Mouse (Mus musculus): ENCODE data around the gene Ercc4. TPM values are rescaled to one million over a fixed set of nuclear protein-coding genes. Genes with fewer than 3 reads are reported as not detected.
"Not testable (repeated sequence)": the region's sequence is repeated elsewhere in the genome, so short reads cannot be mapped to it uniquely, and the experiment has no call there.

The Ercc4 gene
- polyA plus RNA-seq, 1 experiment from 2014 or later, result 13.1 TPM

DNA sequence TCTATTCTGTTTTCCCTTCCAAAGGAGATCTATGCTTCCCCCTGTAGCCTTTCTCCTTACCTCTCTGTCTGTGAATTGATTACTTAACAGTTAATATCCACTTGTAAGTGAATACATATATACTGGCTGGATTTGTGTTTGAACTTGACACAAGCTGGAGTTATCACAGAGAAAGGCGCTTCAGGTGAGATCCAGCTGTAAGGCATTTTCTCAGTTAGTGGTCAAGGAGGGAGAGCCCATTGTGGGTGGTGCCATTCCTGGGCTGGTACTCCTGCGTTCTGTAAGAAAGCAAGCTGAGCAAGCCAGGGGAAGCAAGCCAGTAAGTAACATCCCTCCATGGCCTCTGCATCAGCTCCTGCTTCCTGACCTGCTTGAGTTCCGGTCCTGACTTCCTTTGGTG, 6.0 kb downstream of the Ercc4 start:
- H3K27me3 ChIP-seq (ENCODE audit: control insufficient read depth, insufficient read depth, low read length); ATAC-seq (ENCODE audit: insufficient number of reproducible peaks, low FRiP score, low TSS enrichment, low read depth); H3K9me3 ChIP-seq (ENCODE audit: control insufficient read depth, low read length); H3K9ac ChIP-seq (ENCODE audit: low read length); H3K27ac ChIP-seq (replicated peaks; ENCODE audit: low read depth, low read length); H3K4me3 ChIP-seq (ENCODE audit: low read depth, low read length); H3K4me1 ChIP-seq (ENCODE audit: control insufficient read depth, insufficient read depth, low read length); H3K4me2 ChIP-seq (ENCODE audit: low read depth, severe bottlenecking); DNase-seq (ENCODE audit: low spot score); H3K36me3 ChIP-seq (ENCODE audit: control insufficient read depth, insufficient read depth, low read length): not testable (repeated sequence)
- WGBS, result 94% methylated on average over 2 of the region's 3 CpGs

DNA sequence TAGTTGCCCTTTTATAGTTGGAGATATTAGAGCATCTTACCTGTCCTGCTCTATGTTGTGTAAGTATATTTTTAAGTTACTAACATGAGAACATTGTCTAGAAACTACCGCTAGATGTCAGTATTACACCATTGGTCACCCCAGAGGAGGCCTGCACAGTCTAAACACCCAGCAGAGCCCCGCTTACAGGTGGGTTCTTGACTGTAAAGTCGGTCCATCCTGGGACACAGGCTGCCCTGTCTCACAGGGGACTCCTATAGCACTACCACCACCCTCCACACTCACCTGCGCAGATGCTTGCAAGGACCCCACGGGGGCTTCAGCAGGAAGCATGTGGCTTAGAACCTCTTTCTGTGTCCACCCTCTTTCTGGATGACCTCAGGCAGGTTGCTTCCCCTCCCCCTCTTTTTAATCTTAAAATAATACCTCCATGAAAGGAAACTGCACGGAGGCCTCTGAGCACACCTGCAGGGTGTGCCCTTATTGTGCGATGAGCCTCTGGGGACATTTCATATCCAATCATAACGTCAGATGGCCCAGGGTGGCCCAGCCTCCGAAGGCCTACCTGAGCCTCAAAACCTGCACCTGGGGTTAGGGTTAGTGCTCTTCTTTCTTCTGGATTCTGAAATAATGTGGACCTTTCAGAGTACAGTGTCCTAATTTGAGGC, 7.9 kb downstream of the Ercc4 start:
- Histone ChIP-seq H3K9ac (ENCODE audit: low read length) (no peak overlapping the region), H3K9me3 (ENCODE audit: control insufficient read depth, low read length) (no peaks in the 10 kb centered on the region), H3K4me3 (ENCODE audit: low read depth, low read length) (no peak overlapping the region), H3K36me3 (ENCODE audit: control insufficient read depth, insufficient read depth, low read length) (peaks cover 8% of the 10 kb centered on the region; the same call in 1 of the 2 replicates), H3K4me1 (ENCODE audit: control insufficient read depth, insufficient read depth, low read length) (no peaks in the 10 kb centered on the region), H3K4me2 (ENCODE audit: low read depth, severe bottlenecking) (no peak overlapping the region), H3K27ac (replicated peaks; ENCODE audit: low read depth, low read length) (no peak overlapping the region), H3K27me3 (ENCODE audit: control insufficient read depth, insufficient read depth, low read length) (no peaks in the 10 kb centered on the region)
- peak; percentile 51 for DNase-seq (ENCODE audit: low spot score)
- 67% methylated on average over 9 of the region's 9 CpGs for WGBS
- peak; percentile 73 for ATAC-seq (ENCODE audit: insufficient number of reproducible peaks, low FRiP score, low TSS enrichment, low read depth)

DNA sequence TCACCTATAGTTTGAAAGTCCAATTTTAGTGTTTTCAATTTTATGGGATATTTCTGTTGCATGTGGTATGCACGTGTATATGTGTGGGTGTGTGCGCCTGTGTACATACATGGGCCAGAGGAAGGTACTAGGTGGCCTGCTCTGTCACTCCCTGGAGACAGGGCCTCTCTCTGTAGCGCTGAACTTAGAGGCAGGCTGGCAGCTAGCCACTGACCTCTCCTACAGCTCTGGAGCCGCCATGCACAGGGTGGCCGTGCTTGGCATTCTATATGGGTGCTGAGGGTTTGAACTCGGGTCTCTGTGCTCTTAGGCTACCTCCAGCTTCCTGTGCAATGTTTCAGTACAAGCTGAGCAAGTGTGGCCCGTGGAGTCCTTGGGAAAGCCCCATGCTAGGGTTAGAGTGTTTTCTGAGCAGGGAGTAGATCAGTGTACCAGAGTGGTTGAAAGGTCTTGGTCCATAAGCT, 8.5 kb downstream of the Ercc4 start:
- no peak overlapping the region for H3K4me2 ChIP-seq (ENCODE audit: low read depth, severe bottlenecking)
- H3K9ac ChIP-seq (ENCODE audit: low read length), result no peak overlapping the region
- ATAC-seq (ENCODE audit: insufficient number of reproducible peaks, low FRiP score, low TSS enrichment, low read depth) (no peak), DNase-seq (ENCODE audit: low spot score) (no peak)
- H3K27ac ChIP-seq (replicated peaks; ENCODE audit: low read depth, low read length), result no peak overlapping the region
- H3K9me3 ChIP-seq (ENCODE audit: control insufficient read depth, low read length), result no peaks in the 10 kb centered on the region
- no peaks in the 10 kb centered on the region for H3K4me1 ChIP-seq (ENCODE audit: control insufficient read depth, insufficient read depth, low read length)
- H3K36me3 ChIP-seq (ENCODE audit: control insufficient read depth, insufficient read depth, low read length), result peaks cover 8% of the 10 kb centered on the region; the same call in 1 of the 2 replicates
- H3K27me3 ChIP-seq (ENCODE audit: control insufficient read depth, insufficient read depth, low read length), result no peaks in the 10 kb centered on the region
- 88% methylated on average over 7 of the region's 7 CpGs for WGBS
- no peak overlapping the region for H3K4me3 ChIP-seq (ENCODE audit: low read depth, low read length)

DNA sequence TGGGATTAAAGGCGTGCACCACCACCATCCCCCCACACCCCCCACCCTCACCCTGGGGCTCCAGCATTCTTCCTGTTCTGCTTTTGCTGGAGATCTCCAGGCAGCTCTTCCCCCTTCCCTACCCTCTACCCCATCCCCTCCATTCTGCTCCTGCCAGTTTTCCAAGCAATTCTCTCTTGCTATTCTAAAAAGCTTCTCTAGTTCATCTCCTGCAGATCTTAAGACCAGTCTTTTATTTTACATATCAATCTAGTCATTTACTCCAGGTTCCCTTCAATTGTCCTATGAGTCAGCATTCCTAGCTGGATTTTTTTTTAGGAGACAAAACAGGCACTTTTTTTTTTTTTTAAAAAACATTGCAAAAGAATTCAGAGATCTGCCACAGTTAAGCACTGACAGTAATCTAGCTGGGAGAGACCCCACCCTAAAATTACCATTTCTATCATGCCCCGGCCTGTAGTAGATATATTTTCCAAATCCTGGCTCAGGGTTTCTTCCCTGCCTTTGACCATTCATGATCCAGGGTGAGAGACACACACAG, 9.3 kb downstream of the Ercc4 start:
- DNase-seq (ENCODE audit: low spot score) (no peak), ATAC-seq (ENCODE audit: insufficient number of reproducible peaks, low FRiP score, low TSS enrichment, low read depth) (no peak)
- Histone ChIP-seq H3K27ac (replicated peaks; ENCODE audit: low read depth, low read length) (no peak overlapping the region), H3K9ac (ENCODE audit: low read length) (no peak overlapping the region), H3K9me3 (ENCODE audit: control insufficient read depth, low read length) (no peaks in the 10 kb centered on the region), H3K27me3 (ENCODE audit: control insufficient read depth, insufficient read depth, low read length) (no peaks in the 10 kb centered on the region), H3K4me3 (ENCODE audit: low read depth, low read length) (no peak overlapping the region), H3K4me2 (ENCODE audit: low read depth, severe bottlenecking) (no peak overlapping the region), H3K4me1 (ENCODE audit: control insufficient read depth, insufficient read depth, low read length) (no peaks in the 10 kb centered on the region), H3K36me3 (ENCODE audit: control insufficient read depth, insufficient read depth, low read length) (peaks cover 11% of the 10 kb centered on the region; the same call in 1 of the 2 replicates)
- WGBS, result 88% methylated on average over 2 of the region's 2 CpGs

DNA sequence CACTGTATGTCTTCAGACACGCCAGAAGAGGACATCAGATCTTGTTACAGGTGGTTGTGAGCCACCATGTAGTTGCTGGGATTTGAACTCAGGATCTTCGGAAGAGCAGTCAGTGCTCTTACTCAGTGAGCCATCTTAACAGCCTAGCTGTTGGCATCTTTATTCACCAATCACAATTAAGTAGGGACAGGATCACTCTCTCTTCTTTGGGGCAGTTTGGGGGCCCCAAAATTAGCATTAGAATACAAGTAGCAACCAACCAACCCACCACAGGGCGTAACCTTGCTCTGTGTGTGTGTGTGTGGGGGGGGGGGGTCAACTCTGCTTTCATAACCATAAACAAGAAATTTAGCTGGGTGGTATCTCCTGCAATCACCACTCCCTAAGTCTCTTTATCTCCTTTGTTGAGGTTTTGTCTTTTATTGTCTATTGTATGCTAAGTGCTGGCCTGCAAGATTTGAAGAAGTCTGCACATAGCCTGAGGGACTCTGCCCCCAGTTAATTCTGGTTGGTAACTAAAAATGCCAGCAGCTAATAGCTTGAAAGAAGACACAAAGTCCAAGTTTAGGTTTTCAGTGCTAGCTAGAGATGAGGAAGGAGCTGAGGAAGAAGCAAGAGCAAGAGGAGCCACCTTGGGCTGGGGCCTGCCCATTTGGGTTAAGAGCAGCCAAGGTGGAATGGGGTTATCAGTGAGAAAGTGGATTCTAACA, 10.3 kb downstream of the Ercc4 start:
- ATAC-seq (ENCODE audit: insufficient number of reproducible peaks, low FRiP score, low TSS enrichment, low read depth), result no peak

DNA sequence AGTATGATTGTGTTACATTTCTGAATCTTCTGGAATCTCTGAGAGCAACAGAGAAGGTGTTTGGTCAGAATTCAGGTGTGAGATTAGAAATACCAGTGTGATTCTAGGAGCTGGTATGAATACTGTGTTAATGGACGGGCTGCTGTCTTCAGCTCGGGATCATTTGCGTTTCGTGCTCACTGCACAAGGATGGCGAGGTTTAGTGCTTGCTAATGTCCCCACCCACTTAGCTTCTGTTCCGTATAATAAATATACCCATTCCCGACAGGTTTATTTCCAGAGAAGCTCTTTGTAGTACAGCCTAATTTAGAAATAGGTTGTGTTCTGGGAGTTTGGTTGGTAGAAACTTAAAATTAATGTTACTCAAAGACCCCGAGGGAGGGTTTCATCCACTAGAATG, 15.9 kb downstream of the Ercc4 start:
- no peak overlapping the region for H3K27ac ChIP-seq (replicated peaks; ENCODE audit: low read depth, low read length)
- WGBS, result 74% methylated on average over 8 of the region's 8 CpGs
- H3K36me3 ChIP-seq (ENCODE audit: control insufficient read depth, insufficient read depth, low read length), result peaks cover 6% of the 10 kb centered on the region; the same call in 1 of the 2 replicates
- H3K4me2 ChIP-seq (ENCODE audit: low read depth, severe bottlenecking), result no peak overlapping the region
- no peak overlapping the region for H3K4me3 ChIP-seq (ENCODE audit: low read depth, low read length)
- H3K9me3 ChIP-seq (ENCODE audit: control insufficient read depth, low read length), result no peaks in the 10 kb centered on the region; the same call in 1 of the 2 replicates
- no peak for ATAC-seq (ENCODE audit: insufficient number of reproducible peaks, low FRiP score, low TSS enrichment, low read depth)
- DNase-seq (ENCODE audit: low spot score), result no peak
- no peaks in the 10 kb centered on the region for H3K4me1 ChIP-seq (ENCODE audit: control insufficient read depth, insufficient read depth, low read length)
- H3K9ac ChIP-seq (ENCODE audit: low read length), result no peak overlapping the region
- no peaks in the 10 kb centered on the region for H3K27me3 ChIP-seq (ENCODE audit: control insufficient read depth, insufficient read depth, low read length)

More for the DNA sequence above, 10.3 kb downstream of the Ercc4 start:
- H3K9ac ChIP-seq (ENCODE audit: low read length), result no peak overlapping the region
- no peak overlapping the region for H3K4me3 ChIP-seq (ENCODE audit: low read depth, low read length)
- H3K27me3 ChIP-seq (ENCODE audit: control insufficient read depth, insufficient read depth, low read length), result no peaks in the 10 kb centered on the region
- WGBS, result 92% methylated on average over 3 of the region's 3 CpGs
- no peaks in the 10 kb centered on the region for H3K9me3 ChIP-seq (ENCODE audit: control insufficient read depth, low read length)
- peaks cover 7% of the 10 kb centered on the region; the same call in 1 of the 2 replicates for H3K36me3 ChIP-seq (ENCODE audit: control insufficient read depth, insufficient read depth, low read length)
- H3K4me2 ChIP-seq (ENCODE audit: low read depth, severe bottlenecking), result no peak overlapping the region
- DNase-seq (ENCODE audit: low spot score), result no peak
- H3K4me1 ChIP-seq (ENCODE audit: control insufficient read depth, insufficient read depth, low read length), result no peaks in the 10 kb centered on the region
- no peak overlapping the region for H3K27ac ChIP-seq (replicated peaks; ENCODE audit: low read depth, low read length)

DNA sequence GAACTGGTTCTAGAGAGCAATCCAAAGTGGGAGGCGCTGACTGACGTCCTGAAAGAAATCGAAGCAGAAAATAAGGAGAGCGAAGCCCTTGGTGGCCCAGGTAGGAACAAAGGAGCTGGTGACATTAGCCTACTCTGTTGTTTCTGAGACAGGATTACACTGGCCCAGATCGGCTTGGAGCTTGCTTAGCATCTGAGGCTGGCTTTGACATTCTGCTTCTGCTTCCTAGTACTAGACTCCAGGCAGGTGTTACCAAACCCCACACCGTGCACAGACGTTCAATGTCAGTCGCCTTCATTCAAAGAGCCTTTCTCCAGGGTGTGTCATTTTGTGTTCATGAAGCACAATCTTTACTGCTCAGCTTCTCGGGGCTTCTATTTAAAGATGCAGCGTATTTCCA, 18.1 kb downstream of the Ercc4 start:
- peaks cover 5% of the 10 kb centered on the region; the same call in 1 of the 2 replicates for H3K36me3 ChIP-seq (ENCODE audit: control insufficient read depth, insufficient read depth, low read length)
- 93% methylated on average over 10 of the region's 10 CpGs for WGBS
- H3K9me3 ChIP-seq (ENCODE audit: control insufficient read depth, low read length), result no peaks in the 10 kb centered on the region; the same call in 1 of the 2 replicates
- H3K27ac ChIP-seq (replicated peaks; ENCODE audit: low read depth, low read length), result no peak overlapping the region
- no peaks in the 10 kb centered on the region for H3K27me3 ChIP-seq (ENCODE audit: control insufficient read depth, insufficient read depth, low read length)
- DNase-seq (ENCODE audit: low spot score) (no peak), ATAC-seq (ENCODE audit: insufficient number of reproducible peaks, low FRiP score, low TSS enrichment, low read depth) (no peak)
- H3K4me3 ChIP-seq (ENCODE audit: low read depth, low read length), result no peak overlapping the region
- H3K4me1 ChIP-seq (ENCODE audit: control insufficient read depth, insufficient read depth, low read length), result no peaks in the 10 kb centered on the region
- H3K9ac ChIP-seq (ENCODE audit: low read length), result no peak overlapping the region
- H3K4me2 ChIP-seq (ENCODE audit: low read depth, severe bottlenecking), result no peak overlapping the region

DNA sequence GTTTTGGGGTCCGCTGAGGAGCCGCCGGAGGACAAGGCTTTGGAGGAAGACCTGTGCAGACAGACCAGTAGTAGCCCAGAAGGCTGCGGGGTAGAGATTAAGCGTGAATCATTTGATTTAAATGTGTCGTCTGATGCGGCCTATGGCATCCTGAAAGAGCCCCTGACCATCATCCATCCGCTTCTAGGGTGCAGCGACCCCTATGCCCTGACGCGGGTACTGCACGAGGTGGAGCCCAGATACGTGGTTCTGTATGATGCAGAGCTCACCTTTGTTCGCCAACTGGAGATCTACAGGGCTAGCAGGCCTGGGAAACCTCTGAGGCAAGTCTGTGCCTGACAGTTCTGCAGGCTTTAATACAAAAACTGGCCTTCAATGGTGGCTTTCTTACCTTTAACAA, 20.9 kb downstream of the Ercc4 start:
- no peak for ATAC-seq (ENCODE audit: insufficient number of reproducible peaks, low FRiP score, low TSS enrichment, low read depth)
- no peak overlapping the region for H3K4me2 ChIP-seq (ENCODE audit: low read depth, severe bottlenecking)
- peaks cover 2% of the 10 kb centered on the region; the same call in 1 of the 2 replicates for H3K36me3 ChIP-seq (ENCODE audit: control insufficient read depth, insufficient read depth, low read length)
- DNase-seq (ENCODE audit: low spot score), result peak; percentile 74
- no peaks in the 10 kb centered on the region; the same call in 1 of the 2 replicates for H3K9me3 ChIP-seq (ENCODE audit: control insufficient read depth, low read length)
- H3K4me3 ChIP-seq (ENCODE audit: low read depth, low read length), result no peak overlapping the region
- no peak overlapping the region for H3K9ac ChIP-seq (ENCODE audit: low read length)
- H3K4me1 ChIP-seq (ENCODE audit: control insufficient read depth, insufficient read depth, low read length), result no peaks in the 10 kb centered on the region
- WGBS, result 44% methylated on average over 14 of the region's 14 CpGs
- no peak overlapping the region for H3K27ac ChIP-seq (replicated peaks; ENCODE audit: low read depth, low read length)
- H3K27me3 ChIP-seq (ENCODE audit: control insufficient read depth, insufficient read depth, low read length), result no peaks in the 10 kb centered on the region
